Mouse (Mus musculus): ENCODE measurements around the gene Gm21974.

GRCm38 (mm10) chr7:127858258-127858657 is 37.0 kb downstream of the Gm21974 start:
- TF ChIP-seq CTCF (IDR thresholded peaks at IDR 0.05; ENCODE audit: extremely low read depth, insufficient read depth, insufficient read length, insufficient replicate concordance) (no peak), POLR2A (IDR thresholded peaks at IDR 0.05; ENCODE audit: low read depth, low read length) (no peak)
